Mouse (Mus musculus) frontal cortex, postnatal 25 days (tissue): Measurements from ENCODE around the gene Onecut1.

Experiments
- DNase-seq, 2 experiments: peaks; one replicate each; pipeline ENCODE4 v3.0.0; 2022; ENCODE audit warnings: low spot score in 2 of 2

Onecut1 gene

GRCm38 (mm10) chr9:74860461-74860860, 1.3 kb upstream of the Onecut1 start:
- DNase-seq, result no peak

- DNase-seq, result no peak
Observed at GRCm38 (mm10) chr9:74862096-74862780, 517 bp downstream of the Onecut1 start.

DNA sequence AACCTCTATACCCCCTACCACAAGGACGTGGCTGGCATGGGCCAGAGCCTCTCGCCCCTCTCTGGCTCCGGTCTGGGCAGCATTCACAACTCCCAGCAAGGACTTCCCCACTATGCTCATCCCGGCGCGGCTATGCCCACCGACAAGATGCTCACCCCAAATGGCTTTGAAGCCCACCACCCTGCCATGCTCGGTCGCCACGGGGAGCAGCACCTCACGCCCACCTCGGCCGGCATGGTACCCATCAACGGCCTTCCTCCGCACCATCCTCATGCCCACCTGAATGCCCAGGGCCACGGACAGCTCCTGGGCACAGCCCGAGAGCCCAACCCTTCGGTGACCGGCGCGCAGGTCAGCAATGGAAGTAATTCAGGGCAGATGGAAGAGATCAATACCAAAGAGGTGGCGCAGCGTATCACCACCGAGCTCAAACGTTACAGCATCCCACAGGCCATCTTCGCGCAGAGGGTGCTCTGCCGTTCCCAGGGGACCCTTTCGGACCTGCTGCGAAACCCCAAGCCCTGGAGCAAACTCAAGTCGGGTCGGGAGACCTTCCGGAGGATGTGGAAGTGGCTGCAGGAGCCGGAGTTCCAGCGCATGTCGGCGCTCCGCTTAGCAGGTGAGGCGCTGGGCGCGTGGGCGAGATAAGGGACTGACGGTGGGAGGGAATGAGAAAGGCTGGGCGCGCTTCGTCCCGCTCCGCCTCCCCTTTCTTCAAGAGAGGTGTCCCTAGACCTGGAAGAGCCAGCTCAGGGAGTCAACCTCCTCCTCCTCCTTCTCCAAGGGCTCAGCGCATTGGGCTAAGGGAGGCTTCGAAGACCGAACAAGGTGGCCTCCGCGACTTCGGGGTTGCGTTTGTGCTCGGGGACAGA, 1.3 kb downstream of the Onecut1 start:
- no peak for DNase-seq

DNA sequence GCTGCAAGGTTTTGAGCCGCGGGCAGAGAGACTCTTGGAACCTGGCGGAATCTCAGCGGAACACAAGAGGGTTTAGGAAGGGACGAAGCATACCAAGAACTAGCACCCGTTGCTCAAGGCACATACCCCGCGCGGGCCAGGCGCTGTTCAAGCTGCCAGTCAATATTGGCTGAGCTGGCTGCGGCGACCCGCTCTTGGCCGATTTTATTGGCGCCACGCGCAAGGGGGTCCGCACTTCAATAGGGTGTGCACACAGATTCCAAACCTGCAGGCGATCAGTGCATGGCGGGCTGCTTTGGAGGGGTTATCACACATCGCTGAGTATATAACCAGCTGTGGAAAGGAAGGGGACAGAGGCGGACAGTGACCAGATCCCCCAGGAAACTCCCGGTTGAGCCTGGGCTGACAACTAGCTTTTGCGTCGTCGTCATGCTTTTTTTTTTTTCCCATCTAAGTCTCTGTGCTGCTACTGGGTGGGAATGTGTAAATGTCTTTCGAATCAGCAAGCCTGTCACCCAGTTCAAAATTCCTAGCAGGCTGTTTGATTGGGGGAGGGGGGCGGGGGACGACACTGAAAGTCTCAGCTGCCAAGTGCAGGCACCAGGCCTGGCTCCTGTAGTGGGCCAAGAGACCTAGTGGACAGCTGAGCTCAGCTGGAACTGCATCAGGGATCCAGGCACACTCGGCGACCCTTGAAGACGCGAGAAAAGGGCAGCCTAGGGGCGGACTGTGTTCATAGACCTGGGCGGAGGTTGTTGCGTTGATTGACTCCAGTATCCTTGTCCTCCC, 2.1 kb downstream of the Onecut1 start:
- DNase-seq, result no peak

DNA sequence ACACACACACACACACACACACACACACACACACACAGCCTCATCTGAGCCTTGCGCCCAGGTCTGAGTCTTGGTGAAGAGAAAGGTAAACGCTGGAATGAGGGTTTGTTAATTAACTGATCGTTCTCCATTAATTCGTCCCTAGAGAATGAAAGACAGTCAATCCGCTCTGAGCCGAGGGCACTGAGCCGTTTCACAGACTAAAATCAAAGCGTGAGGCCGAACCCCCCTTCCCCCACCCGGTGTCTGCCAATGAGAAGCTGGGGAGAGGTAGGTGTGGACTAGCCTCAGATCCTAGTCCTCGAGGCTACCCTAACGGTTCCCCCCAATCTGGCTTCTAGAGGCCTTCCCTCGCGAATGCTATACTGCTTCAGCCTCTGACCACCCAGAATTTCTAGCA, 2.8 kb downstream of the Onecut1 start:
- DNase-seq, result no peak

DNA sequence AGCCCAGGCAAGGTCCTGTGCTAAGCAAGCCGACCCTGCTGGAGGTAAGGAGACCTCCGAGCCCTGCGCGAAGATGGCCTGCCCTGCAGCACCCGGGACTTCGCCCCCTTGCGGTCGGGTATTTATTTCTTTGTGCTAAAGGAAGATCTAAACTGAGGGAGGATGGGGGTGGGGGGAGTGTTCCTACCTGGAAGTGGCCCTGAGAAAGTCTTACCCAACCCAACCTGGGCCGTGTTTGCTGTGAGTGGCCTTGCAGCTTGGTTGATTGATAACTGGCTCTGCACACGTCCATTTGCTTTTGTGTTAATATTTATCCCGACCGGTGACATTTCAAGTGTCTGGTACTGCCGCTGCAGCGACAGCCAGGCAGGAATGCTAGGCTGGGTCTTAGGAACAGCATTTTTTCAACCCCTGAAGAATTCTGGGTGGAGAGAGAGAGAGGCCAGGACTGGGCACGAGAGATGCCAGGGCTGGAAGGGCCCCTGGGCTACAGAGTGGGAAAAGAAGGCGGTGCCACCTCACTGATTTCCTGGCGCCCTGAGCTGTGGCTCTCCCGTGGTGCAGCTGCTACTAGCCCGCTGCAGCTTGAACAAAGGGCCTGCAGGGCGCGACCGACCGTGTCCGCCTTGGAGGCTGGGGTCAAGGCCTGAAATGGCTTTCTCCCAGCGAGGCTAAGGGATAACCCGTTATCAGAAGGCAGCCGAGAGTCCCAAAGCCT, 5.0 kb downstream of the Onecut1 start:
- no peak for DNase-seq

GRCm38 (mm10) chr9:74867641-74868205, 6.0 kb downstream of the Onecut1 start:
- no peak for DNase-seq

DNA sequence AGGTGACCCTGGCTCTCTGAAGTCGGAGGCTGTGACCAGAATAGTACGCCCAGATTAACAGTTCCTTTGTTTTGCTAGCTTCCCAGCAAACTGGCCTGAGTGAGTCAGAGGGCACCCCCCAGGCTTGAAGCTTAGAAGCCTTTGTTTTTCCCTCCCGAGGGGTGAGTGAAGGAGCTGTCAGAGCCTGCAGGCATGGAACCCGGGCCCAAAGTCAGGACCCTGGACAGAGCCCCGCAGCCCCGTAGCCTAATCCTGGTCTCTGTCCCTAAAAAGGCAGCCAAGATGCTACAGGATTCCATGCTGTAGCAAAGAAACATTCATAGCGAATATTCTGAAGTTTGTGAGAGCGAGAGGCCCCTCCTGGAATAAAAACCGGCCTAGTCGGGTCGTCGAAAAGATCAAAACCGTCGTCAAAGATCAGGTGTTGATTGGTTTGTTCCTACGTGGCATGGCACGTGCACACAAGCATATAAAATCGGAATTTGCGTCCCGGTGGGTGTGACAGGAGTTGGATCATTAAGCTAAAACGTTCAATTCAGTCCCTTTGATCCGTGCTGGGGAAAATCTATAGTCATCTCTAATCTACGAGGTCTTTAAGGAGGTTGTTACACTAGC, 6.7 kb downstream of the Onecut1 start:
- DNase-seq, result no peak

DNA sequence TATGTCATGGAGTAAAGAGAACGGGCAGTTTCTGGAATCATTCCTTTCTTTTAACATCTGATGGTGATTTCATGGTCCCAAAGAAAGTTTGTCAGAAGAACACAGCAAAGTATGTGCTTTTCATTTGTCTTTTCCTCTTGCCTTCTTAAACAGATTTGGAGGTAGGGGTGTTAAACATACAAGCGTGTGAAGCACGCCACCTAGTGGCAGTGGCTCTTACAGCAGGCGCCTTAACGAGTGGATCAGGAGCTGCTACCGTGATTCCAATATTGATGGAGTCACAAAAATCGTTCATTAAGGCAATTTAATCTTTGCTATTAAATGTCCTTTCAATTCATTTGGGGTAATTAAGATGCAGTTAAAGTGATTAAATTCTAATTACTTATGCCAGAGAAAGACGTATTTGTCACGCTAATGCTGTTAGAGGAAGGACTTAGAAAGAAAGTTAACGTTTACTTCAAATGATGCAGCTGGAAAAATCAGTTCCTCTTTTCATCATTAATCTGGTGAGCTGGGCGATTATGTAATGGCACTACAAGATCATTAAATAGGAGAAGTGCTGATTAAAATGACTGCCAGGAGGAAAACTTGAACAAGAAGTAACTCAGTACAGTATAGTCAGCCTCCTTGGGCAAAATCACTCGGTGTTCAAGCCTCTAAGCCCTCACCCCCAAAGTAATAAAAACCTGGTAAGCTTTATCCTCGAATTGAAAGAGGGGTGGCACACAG, 9.4 kb downstream of the Onecut1 start:
- DNase-seq, result peak; percentile 67 to 71

DNA sequence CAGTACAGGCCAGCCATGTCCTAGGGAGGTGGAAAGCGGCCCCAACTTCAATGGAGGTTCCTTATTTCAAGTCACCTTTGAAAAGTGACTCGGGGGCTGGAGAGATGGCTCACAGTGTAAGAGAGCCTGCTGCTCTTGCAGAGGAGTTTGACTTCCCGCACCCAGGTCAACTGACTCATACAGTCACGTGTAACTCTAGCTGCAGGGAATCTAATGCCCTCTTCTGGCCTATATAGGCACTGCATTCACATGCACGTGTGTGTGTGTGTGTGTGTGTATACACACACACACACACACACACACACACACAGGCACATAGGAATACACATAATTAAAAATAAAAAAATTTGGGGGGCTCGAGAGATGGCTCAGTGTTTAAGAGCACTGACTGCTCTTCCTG, 14.6 kb downstream of the Onecut1 start:
- no peak for DNase-seq

DNA sequence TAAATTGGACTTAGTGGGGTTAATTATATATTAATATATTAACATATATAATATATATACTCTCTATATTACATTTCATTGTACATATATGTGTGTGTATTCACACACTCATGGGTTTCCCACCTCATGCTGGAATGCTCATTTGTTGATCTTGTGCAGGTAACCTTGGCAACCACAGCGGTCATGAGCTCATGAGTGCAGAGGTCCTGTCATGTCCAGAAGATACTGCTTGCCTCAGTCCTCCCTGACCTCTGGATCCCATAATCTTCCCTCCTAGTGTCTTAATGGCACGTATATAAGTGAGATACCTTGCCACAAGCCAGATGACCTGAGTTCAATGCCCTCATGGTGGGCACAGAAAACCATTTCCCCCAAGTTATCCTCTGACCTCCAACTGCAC, 16.0 kb downstream of the Onecut1 start:
- DNase-seq, result no peak

DNA sequence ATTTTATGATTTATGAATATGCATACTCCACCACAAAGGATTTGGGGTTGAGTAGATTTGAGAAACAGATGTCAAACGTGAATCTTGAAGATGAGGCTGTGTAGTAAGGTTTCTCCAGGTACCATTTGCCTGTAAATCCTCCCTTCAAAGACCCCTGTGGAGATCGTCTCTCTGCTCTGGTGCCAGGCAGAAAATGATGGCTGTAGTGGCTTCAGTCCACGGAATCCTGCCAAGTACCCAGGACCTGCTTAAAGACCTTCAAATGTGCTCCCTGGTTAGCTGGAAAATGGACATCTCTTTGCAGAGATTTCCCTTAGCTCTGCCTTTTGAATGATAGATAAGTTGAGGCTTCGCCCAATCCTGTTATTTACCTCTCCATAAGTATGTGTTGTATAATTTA, 26.1 kb downstream of the Onecut1 start:
- DNase-seq, result no peak

DNA sequence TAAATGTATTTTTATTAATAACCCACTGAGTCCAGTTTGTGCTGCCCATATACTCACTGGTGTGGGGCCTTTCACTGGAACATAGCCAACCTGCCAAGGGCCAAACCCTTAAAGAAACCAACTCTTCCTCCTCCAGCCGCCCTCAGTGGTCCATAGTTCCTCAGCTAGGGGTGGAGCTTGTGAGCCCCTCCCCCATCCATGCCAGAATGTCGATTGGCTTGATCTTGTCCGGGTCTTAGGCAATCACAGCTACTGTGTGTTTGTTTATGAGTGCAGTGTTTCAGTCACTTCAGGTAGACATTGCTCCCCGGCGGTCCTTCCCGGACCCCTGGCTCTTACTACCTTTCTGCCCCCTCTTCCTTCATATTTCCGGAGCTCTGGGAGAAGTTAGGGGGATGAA, 35.0 kb downstream of the Onecut1 start:
- no peak for DNase-seq

- no peak for DNase-seq
Observed at GRCm38 (mm10) chr9:74897375-74897982, 35.8 kb downstream of the Onecut1 start.

DNA sequence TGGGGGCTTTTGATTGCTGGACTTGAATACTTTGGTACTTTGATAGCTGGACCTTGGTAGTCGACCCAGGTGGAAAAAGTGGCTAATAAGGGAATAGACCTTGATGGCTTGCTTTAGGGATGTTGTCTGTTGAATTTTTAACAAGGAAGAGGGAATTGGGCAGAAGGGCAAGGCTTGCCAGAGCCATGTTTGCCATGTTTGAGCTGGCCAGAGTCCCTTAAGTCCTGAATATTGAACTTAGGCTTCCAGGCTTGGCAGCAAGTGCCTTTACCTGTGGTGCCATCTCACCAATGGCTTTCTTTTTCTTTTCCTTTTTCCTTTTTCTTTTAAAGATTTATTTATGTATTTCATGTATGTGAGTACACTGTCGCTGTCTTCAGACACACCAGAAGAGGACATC, 38.4 kb downstream of the Onecut1 start:
- DNase-seq, result no peak

GRCm38 (mm10) chr9:74904866-74905508, 43.3 kb downstream of the Onecut1 start:
- peak; percentile 19 to 59 for DNase-seq

DNA sequence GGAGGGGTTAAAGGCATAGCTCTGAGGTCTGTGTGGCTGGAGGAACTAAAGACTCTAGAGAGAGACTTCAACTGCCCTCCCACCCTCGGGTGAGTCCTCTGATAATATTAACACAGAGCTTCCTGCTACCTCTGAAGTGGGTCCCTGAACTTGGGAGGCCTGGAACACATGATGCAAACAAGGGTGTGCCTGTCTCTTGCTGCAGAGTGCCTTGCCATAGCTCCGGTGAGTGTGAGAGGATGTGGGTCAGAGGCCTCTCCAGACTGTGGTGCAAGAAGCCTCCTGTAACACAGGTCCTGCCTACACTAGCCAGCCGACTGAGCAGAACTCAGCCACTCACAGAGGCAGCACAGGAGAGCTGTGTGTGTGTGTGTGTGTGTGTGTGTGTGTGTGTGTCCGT, 45.2 kb downstream of the Onecut1 start:
- DNase-seq, result no peak

- DNase-seq, result no peak
Observed at GRCm38 (mm10) chr9:74909245-74909644, 47.5 kb downstream of the Onecut1 start.

GRCm38 (mm10) chr9:74910226-74910759, 48.6 kb downstream of the Onecut1 start:
- DNase-seq, result no peak
